Mouse (Mus musculus): ENCODE data around the gene Slc9a9. TPM values are rescaled to one million over a fixed set of nuclear protein-coding genes. Genes with fewer than 3 reads are reported as not detected.

Gene Slc9a9
- polyA plus RNA-seq, 1 experiment from 2014 or later = 8.5 TPM

- WGBS = 90% methylated on average over 1 of the region's 1 CpGs
- Histone ChIP-seq H3K4me1 (ENCODE audit: control insufficient read depth, insufficient read depth, low read length) (no peaks in the 10 kb centered on the region), H3K36me3 (ENCODE audit: control insufficient read depth, insufficient read depth, low read length) (no peaks in the 10 kb centered on the region), H3K9ac (replicated peaks; ENCODE audit: low read depth, low read length) (no peak overlapping the region), H3K9me3 (ENCODE audit: control insufficient read depth, low read length) (no peaks in the 10 kb centered on the region), H3K4me2 (ENCODE audit: low read depth, low read length) (no peak overlapping the region), H3K27ac (ENCODE audit: low read depth, low read length) (no peak overlapping the region), H3K27me3 (ENCODE audit: control insufficient read depth, insufficient read depth, low read length) (no peaks in the 10 kb centered on the region), H3K4me3 (ENCODE audit: low read depth, low read length) (no peak overlapping the region)
- ATAC-seq (ENCODE audit: low read depth) = no peak
These were observed 215.4 kb downstream of the Slc9a9 start for GRCm38 (mm10) chr9:94885151-94885550.

GRCm38 (mm10) chr9:94889647-94890046 lies 219.9 kb downstream of the Slc9a9 start:
- Histone ChIP-seq H3K9me3 (ENCODE audit: control insufficient read depth, low read length) (no peaks in the 10 kb centered on the region), H3K27ac (ENCODE audit: low read depth, low read length) (no peak overlapping the region), H3K4me3 (ENCODE audit: low read depth, low read length) (no peak overlapping the region), H3K27me3 (ENCODE audit: control insufficient read depth, insufficient read depth, low read length) (no peaks in the 10 kb centered on the region), H3K4me1 (ENCODE audit: control insufficient read depth, insufficient read depth, low read length) (no peaks in the 10 kb centered on the region), H3K4me2 (ENCODE audit: low read depth, low read length) (no peak overlapping the region), H3K36me3 (ENCODE audit: control insufficient read depth, insufficient read depth, low read length) (no peaks in the 10 kb centered on the region), H3K9ac (replicated peaks; ENCODE audit: low read depth, low read length) (no peak overlapping the region)
- no peak for ATAC-seq (ENCODE audit: low read depth)

GRCm38 (mm10) chr9:94895882-94896281 lies 226.2 kb downstream of the Slc9a9 start:
- Histone ChIP-seq H3K4me2 (ENCODE audit: low read depth, low read length) (no peak overlapping the region), H3K36me3 (ENCODE audit: control insufficient read depth, insufficient read depth, low read length) (no peaks in the 10 kb centered on the region), H3K9me3 (ENCODE audit: control insufficient read depth, low read length) (no peaks in the 10 kb centered on the region), H3K4me1 (ENCODE audit: control insufficient read depth, insufficient read depth, low read length) (no peaks in the 10 kb centered on the region), H3K27me3 (ENCODE audit: control insufficient read depth, insufficient read depth, low read length) (no peaks in the 10 kb centered on the region), H3K27ac (ENCODE audit: low read depth, low read length) (no peak overlapping the region), H3K4me3 (ENCODE audit: low read depth, low read length) (no peak overlapping the region), H3K9ac (replicated peaks; ENCODE audit: low read depth, low read length) (no peak overlapping the region)
- no peak for ATAC-seq (ENCODE audit: low read depth)
- WGBS = 88% methylated on average over 5 of the region's 5 CpGs

- no peak overlapping the region for H3K27ac ChIP-seq (ENCODE audit: low read depth, low read length)
- ATAC-seq (ENCODE audit: low read depth) = no peak
- H3K4me2 ChIP-seq (ENCODE audit: low read depth, low read length) = no peak overlapping the region
- no peaks in the 10 kb centered on the region for H3K27me3 ChIP-seq (ENCODE audit: control insufficient read depth, insufficient read depth, low read length)
- no peak overlapping the region for H3K9ac ChIP-seq (replicated peaks; ENCODE audit: low read depth, low read length)
- no peaks in the 10 kb centered on the region for H3K9me3 ChIP-seq (ENCODE audit: control insufficient read depth, low read length)
- H3K4me1 ChIP-seq (ENCODE audit: control insufficient read depth, insufficient read depth, low read length) = no peaks in the 10 kb centered on the region
- H3K36me3 ChIP-seq (ENCODE audit: control insufficient read depth, insufficient read depth, low read length) = no peaks in the 10 kb centered on the region
- H3K4me3 ChIP-seq (ENCODE audit: low read depth, low read length) = no peak overlapping the region
These were observed 234.5 kb downstream of the Slc9a9 start for GRCm38 (mm10) chr9:94904180-94904579.

- no peak for ATAC-seq (ENCODE audit: low read depth)
- 91% methylated on average over 4 of the region's 4 CpGs for WGBS
- H3K27me3 ChIP-seq (ENCODE audit: control insufficient read depth, insufficient read depth, low read length) = no peaks in the 10 kb centered on the region
- H3K4me2 ChIP-seq (ENCODE audit: low read depth, low read length) = no peak overlapping the region
- H3K9ac ChIP-seq (replicated peaks; ENCODE audit: low read depth, low read length) = no peak overlapping the region
- no peaks in the 10 kb centered on the region for H3K4me1 ChIP-seq (ENCODE audit: control insufficient read depth, insufficient read depth, low read length)
- no peak overlapping the region for H3K27ac ChIP-seq (ENCODE audit: low read depth, low read length)
- no peaks in the 10 kb centered on the region for H3K9me3 ChIP-seq (ENCODE audit: control insufficient read depth, low read length)
- H3K36me3 ChIP-seq (ENCODE audit: control insufficient read depth, insufficient read depth, low read length) = no peaks in the 10 kb centered on the region
- H3K4me3 ChIP-seq (ENCODE audit: low read depth, low read length) = no peak overlapping the region
These were observed 237.4 kb downstream of the Slc9a9 start for GRCm38 (mm10) chr9:94907020-94907610.

GRCm38 (mm10) chr9:94912071-94912470 lies 242.4 kb downstream of the Slc9a9 start:
- Histone ChIP-seq H3K27ac (ENCODE audit: low read depth, low read length) (no peak overlapping the region), H3K9ac (replicated peaks; ENCODE audit: low read depth, low read length) (no peak overlapping the region), H3K36me3 (ENCODE audit: control insufficient read depth, insufficient read depth, low read length) (no peaks in the 10 kb centered on the region), H3K4me1 (ENCODE audit: control insufficient read depth, insufficient read depth, low read length) (no peaks in the 10 kb centered on the region), H3K27me3 (ENCODE audit: control insufficient read depth, insufficient read depth, low read length) (no peaks in the 10 kb centered on the region), H3K9me3 (ENCODE audit: control insufficient read depth, low read length) (no peaks in the 10 kb centered on the region), H3K4me2 (ENCODE audit: low read depth, low read length) (no peak overlapping the region), H3K4me3 (ENCODE audit: low read depth, low read length) (no peak overlapping the region)
- WGBS = 94% methylated on average over 9 of the region's 9 CpGs
- no peak for ATAC-seq (ENCODE audit: low read depth)

- H3K4me3 ChIP-seq (ENCODE audit: low read depth, low read length) = no peak overlapping the region
- H3K27me3 ChIP-seq (ENCODE audit: control insufficient read depth, insufficient read depth, low read length) = no peaks in the 10 kb centered on the region
- WGBS = 58% methylated on average over 5 of the region's 5 CpGs
- no peak overlapping the region for H3K9ac ChIP-seq (replicated peaks; ENCODE audit: low read depth, low read length)
- no peak overlapping the region for H3K27ac ChIP-seq (ENCODE audit: low read depth, low read length)
- no peak overlapping the region for H3K4me2 ChIP-seq (ENCODE audit: low read depth, low read length)
- no peaks in the 10 kb centered on the region for H3K4me1 ChIP-seq (ENCODE audit: control insufficient read depth, insufficient read depth, low read length)
- ATAC-seq (ENCODE audit: low read depth) = no peak
- H3K9me3 ChIP-seq (ENCODE audit: control insufficient read depth, low read length) = no peaks in the 10 kb centered on the region
- no peaks in the 10 kb centered on the region for H3K36me3 ChIP-seq (ENCODE audit: control insufficient read depth, insufficient read depth, low read length)
These were observed 252.4 kb downstream of the Slc9a9 start for GRCm38 (mm10) chr9:94922062-94922461.

- Histone ChIP-seq H3K36me3 (ENCODE audit: control insufficient read depth, insufficient read depth, low read length) (no peaks in the 10 kb centered on the region), H3K4me3 (ENCODE audit: low read depth, low read length) (no peak overlapping the region), H3K27ac (ENCODE audit: low read depth, low read length) (no peak overlapping the region), H3K9me3 (ENCODE audit: control insufficient read depth, low read length) (no peaks in the 10 kb centered on the region), H3K9ac (replicated peaks; ENCODE audit: low read depth, low read length) (no peak overlapping the region), H3K4me2 (ENCODE audit: low read depth, low read length) (no peak overlapping the region), H3K4me1 (ENCODE audit: control insufficient read depth, insufficient read depth, low read length) (no peaks in the 10 kb centered on the region), H3K27me3 (ENCODE audit: control insufficient read depth, insufficient read depth, low read length) (no peaks in the 10 kb centered on the region)
- ATAC-seq (ENCODE audit: low read depth) = no peak
- 39% methylated on average over 3 of the region's 3 CpGs for WGBS
These were observed 256.1 kb downstream of the Slc9a9 start for GRCm38 (mm10) chr9:94925845-94926244.

- no peak overlapping the region for H3K27ac ChIP-seq (ENCODE audit: low read depth, low read length)
- no peaks in the 10 kb centered on the region for H3K36me3 ChIP-seq (ENCODE audit: control insufficient read depth, insufficient read depth, low read length)
- H3K9ac ChIP-seq (replicated peaks; ENCODE audit: low read depth, low read length) = no peak overlapping the region
- no peaks in the 10 kb centered on the region for H3K9me3 ChIP-seq (ENCODE audit: control insufficient read depth, low read length)
- H3K27me3 ChIP-seq (ENCODE audit: control insufficient read depth, insufficient read depth, low read length) = no peaks in the 10 kb centered on the region
- no peak overlapping the region for H3K4me3 ChIP-seq (ENCODE audit: low read depth, low read length)
- H3K4me2 ChIP-seq (ENCODE audit: low read depth, low read length) = no peak overlapping the region
- no peaks in the 10 kb centered on the region for H3K4me1 ChIP-seq (ENCODE audit: control insufficient read depth, insufficient read depth, low read length)
- no peak for ATAC-seq (ENCODE audit: low read depth)
These were observed 257.4 kb downstream of the Slc9a9 start for GRCm38 (mm10) chr9:94927101-94927500.
